Mouse (Mus musculus) adrenal gland, postnatal 4 days (tissue): ENCODE results near the gene Ep400. TPM values are rescaled to one million over a fixed set of nuclear protein-coding genes. Genes with fewer than 3 reads are reported as not detected.

Experiments
- DNase-seq, 2 experiments: peaks; one replicate each; pipeline ENCODE4 v3.0.0; 2021 to 2022; ENCODE audit warnings: low spot score in 2 of 2, mixed read lengths in 2 of 2
- long read RNA-seq, 2 experiments: library from polyadenylated mRNA; stranded (forward); transcript quantifications; one replicate each; pipeline ENCODE4 v2.0.0; 2021
- total RNA-seq, 2 experiments: library from RNA; stranded (reverse); gene quantifications; 2 replicates each; pipeline ENCODE4 v1.2.3; 2021

Ep400 gene
- total RNA-seq = 100 to 1,000 TPM in 1 of 2 experiments, 10 to 100 TPM in 1; 93.2 to 114 TPM
- long read RNA-seq, experiment 1, partial matches to known transcripts = 4 of 4 reads
- long read RNA-seq, experiment 1, other reads (novel, unspliced or antisense) = 0 of 4 reads
- long read RNA-seq, experiment 2, partial matches to known transcripts = 18 of 25 reads
- long read RNA-seq, experiment 2, other reads (novel, unspliced or antisense) = 7 of 25 reads

DNA sequence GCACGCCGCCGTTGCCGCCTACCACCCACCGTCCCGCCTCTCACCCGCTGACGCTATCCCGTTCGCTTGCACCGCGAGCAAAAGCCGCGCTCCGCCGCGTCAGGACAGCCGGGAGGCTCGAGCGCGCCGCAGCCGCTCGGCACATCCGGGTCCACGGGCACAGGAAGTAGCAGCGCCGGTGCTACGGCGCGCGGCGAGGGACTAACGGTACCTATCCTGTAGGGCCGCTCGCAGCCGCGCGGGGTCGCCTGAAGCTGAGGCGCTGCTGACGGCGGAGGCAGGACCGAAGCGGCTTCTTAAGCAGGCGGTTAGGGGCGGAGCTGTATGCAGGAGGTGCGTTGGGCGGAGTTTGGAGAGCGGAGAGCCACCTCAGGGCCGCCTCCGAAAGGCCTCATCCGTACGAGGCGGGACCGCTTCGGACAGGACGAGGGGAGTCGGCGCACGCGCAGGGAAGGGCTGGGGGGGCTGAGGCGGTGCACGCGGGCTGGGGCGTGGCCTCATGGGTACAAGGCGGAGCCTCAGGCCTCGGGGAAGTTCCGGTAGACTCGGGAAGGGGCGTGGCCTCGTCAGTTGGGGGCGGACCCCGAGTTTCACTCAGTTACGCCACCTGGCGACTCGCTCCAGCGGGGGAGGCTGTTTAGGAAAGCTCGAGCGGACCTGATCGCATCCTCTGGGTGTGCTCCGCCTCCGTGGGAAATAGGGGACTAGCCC is at the start of gene Ep400:
Gene Ep400 (minus strand): TSS at position 270 of the 711 bp plus-strand sequence.
- peak; percentile 99 to 100 for DNase-seq

DNA sequence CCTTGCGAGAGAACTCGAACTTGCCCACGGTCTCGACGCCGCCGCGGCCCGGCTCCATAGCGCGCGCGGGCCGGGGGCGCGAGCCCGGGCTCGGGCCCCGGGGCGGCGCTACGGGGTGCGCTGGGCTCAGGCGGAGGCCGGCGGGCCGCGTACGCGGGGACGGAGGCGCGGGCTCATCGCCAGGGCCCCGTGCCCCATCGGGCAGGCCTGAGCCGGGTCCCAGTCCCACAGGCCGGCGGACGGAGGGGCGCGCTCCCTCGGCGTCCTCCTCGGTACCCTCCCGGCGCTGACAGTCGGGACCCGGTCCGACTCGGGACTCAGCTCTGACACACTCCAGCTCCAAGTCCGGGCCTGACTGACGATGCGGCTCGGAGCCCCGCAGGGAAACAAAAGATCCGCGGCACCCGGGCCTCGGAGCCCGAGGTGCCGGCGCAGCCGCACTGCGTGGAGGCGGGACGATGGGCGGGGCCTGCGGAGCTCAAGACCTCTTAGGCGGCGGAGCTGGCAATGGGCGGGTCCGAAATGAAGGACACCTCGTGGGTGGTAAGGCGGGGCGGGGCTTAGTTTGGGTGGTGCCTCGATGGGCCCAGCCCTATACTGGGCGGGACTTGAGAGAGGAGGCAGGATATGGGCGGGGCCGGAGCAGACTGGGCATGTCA is 39.3 kb upstream of the Ep400 start, which contains the start of gene Ulk1:
Gene Ulk1 (minus strand): TSS at position 431 of the 659 bp plus-strand sequence.
- peak; percentile 96 to 100 for DNase-seq

DNA sequence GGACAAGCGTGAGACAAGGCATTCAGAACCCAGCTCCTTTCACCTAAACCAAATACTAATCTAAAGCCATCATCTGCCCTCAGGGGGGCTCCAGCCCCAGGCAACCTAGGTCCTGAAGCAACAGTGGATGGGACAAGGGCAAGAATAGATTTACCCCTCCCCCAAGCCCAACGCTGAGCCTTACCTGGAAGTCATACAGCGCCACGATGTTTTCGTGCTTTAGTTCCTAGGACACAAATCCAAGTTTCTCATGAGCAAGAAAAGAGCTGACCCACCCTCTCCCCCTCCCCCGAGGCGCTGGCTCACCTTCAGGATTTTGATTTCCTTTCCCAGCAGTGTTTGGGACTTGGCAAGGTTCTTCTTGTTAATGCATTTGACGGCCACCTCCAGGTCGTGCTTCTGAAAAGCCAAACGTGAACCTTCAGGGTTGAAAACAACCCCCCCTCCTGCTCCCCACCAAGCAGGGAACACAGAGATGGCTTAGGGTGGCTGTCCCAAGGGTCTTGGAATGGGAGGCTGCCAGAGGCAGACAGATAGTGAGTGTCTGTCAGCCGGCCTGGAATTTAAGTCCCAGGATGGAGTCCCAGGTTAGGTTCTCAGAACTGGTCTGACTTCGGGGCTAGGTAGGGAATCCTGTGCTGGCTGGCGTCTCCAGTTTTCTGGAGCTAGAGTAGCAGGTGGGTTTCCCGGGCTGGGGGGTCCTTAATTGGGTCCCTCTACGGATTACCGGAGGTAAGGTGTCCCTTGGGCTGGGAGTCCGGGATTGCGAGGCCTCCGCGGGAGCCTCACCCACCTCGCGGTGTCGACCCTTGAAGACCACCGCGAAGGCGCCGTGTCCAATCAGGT is 38.5 kb upstream of the Ep400 start:
- DNase-seq = no peak

DNA sequence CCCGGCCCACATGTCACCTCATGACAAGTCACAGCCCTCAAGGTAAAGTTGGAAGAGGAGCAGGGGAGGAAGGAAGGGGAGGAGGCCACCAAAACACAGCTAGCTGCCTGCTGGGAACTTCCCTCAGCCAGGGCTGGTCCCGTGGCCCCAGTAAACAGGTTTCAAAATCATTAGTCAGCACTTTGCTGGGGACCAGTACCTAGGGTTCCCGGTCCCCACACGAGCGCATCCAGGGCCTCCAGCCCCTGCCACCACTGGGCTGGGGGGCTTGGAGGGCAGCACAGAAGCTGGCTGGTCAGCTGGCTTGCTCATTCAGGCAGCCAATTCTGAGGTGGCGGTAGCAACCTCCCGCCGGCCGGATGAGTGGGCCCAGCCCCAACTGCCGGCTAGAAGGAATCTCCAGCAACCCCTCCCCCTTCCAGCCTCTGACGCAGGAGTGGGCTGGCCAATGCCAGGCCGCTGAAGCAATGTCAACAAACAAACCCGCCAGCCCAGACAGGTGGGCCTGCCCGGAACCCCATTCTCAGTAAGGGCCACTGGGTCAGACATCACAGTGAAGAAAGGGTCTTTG is 37.6 kb upstream of the Ep400 start:
- peak; percentile 58 to 70 for DNase-seq

DNA sequence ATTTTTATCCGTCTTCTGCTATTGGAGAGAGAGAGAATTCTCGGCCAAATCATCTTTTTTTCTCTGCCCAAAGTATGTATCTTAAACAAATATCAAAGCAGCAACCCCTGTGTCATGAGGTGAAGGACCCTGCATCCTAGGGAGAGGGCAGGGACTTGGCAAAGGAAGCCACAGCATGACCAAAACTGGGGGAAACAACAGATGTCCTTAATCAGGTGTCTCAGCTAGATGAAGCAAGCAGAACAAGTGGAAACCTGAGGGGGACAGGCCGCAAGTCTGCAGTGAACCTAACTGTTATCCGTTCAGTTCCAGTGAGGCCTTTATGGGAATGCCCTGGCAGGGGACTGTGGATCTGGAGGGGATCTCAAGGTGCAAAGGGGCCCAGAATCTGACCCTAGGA is 36.9 kb upstream of the Ep400 start:
- DNase-seq = no peak

DNA sequence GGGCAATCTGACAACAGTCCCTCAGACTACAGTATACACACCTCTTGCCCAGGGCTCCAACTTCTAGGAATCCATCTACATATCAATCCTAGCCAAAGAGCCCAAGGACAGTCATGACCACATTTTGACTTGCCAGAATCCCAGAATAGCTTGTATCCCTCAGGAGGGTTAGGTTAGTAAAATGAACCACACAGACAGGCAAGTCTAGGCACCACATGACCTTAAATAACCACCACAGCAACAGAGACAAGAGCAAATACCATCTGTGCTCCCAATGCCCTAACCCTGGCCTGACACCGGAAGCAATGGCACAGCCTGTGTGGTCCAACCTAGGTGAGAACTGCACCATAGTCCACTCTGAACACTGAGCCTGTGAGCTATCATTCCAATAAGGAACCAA is 36.2 kb upstream of the Ep400 start:
- no peak for DNase-seq

DNA sequence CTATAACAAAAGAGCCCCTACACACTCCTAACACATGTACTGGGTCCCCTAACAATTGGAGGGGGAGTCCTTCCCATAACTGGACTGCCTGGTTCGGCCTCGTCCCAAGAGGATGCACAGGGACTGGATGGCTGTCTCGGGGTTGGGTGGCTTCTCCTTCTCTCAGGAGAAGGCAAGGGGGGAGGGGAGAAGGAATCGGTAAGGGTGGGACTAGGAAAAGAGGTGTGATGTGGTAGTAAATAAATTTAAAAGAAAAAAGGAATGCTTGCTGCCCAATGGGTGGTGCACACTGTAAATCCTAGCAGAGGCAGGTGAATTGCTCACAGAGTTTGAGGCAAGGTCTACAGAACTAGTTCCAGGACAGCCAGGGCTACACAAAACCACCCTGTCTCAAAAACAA is 35.6 kb upstream of the Ep400 start:
- DNase-seq = no peak

DNA sequence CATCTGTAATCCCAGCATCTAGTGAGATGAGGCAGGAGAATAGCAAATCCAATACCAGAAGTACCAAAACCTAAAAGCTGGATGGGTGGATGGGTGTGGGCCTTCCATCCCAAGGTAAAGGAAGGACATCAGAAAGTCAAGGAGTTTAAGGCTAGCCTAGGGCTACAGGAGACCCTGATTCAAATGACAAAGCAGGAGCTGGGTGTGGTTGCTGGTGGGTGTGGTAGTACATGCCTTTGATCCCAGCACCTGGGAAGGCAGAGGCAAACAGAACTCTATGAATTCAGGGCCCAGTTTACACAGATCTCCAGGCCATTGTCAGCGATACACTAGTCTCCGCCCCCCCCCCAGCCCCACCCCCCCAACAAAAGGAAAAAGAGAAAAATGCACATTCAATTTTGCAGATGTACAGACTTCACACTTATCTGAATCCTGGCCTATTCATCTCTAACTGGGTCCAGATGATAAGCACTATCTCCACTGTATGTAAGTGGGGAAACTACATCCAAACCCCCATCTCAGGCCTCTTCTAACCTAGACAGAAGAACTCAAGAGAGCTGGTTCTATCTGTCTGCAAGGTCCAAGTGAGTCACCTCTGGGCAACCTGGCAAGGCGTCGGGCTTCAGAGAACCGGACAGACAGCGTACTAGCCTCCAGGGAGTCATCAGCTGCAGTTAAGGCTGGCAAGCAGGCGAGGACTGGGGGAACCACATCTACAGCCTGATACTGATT is 33.7 kb upstream of the Ep400 start:
- DNase-seq = no peak

DNA sequence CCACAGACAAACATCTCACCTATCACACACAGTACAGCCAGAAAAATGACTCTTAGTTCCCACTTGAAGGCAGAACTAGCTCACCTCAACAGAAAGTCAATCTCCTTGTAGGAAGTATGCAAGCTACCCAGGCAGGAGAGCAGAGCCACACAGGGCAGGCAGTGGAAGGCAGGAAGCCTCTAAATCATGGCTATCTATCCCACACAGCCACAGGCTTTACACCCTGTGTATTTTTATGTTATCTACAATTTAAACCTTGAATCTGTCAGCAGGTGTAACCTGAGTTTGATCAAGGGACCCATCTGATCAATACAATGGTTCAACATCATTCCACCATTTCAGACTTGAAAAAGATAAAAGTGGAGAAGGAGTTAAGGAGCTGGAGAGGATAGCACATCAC is 32.3 kb upstream of the Ep400 start:
- no peak for DNase-seq

DNA sequence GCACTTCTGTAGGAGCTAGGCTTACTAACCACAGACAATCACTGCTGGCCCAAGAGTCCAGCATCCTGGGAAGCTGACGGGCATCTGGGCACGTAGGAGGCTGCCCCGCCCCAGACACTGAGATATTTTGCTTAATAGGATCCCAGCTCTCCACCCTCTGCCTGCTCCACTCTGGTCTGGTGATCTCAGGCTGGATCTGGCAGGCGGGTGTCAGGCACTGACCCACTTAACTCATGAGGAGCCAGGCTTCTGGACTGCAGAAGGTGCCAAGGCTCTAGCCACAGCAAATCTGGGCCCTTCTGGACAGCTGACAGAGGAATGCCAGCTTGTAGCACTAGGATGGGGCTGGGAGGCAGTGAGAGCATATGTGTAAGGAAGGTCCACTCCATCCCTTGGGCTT is 31.7 kb upstream of the Ep400 start:
- no peak for DNase-seq

DNA sequence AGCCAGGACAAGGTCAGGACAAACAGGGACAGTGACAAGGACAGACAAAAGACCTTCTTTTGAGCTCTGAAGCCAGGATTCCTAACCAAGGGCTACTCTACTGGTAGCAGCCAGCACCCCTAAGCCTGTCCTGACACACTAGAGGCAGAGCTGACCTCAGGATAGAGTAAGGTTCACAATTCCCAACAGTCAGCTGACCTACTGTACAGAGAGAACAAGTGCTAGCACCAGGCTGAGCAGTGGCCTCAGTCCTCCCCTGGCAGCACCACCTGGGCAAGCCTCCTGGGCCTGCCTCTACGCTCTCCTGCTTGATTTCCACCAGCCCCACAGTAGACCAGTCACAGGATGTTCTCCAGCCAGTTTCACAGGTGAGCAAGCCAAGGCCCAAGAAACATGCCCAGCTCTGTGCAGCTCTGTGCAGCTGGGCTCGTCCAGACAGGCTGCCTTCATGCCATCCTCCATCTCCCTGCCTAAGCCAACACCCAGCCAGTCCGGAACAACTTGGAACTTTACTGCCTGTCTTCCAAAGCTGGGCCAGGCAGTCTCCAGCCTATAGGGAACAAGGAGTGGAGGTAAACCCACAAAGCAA is 30.6 kb upstream of the Ep400 start:
- DNase-seq = no peak

DNA sequence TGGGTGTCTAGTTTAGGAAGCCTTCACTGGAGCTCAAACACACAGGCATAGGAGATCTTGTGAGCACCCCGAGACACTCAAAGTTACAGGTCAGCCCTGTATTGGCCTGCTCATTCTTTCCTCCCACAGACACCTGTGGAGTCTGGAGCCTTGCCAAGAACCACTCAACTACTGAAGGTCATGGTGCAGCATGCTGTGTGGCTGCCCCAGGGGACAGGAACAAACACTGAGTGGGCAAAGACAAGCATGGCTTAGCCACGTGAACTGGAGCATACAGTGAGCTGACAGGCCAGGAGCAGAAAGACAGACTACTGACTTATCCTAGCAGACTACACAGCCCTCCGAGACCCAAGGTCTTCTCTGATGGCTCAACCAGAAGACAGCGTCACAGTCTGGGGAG is 27.2 kb upstream of the Ep400 start:
- no peak for DNase-seq

DNA sequence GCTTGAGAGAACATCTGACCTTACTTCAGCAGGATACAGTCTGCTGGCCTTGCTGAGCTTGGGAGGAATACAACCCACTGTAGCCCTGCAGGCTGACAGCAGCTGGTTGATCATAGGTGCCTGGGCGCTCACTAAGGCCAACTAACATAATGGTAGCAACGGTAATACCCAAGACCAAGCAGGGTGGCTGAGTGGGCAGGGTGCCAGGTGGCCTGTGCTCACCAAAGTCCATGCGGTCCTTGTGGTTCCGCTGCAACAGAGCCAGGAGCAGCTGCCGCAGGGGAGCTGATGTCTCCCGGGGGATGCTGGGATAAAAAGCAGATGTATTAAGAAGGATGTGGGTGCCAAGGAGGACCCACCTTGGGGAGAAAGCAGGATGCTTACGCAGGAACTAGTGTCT is 23.8 kb upstream of the Ep400 start:
- no peak for DNase-seq

DNA sequence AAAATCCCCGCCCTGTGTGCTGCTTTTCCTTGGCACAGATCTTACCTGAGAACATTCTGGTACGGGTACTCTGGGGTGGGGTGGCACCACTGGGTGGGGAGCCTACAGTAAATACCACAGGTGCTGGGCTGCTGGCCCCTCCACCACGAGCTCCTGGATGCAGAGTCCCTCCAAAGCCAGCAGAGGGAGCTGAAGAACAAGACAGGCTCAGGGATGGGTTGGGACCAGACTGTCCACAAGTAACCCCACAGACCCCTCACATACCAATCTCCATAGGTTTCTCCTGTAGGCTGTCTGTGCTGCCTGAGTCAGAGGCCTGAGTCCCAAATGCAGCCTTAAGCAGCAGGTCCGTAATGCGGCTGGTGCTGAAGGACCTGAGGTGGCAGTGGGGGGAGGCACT is 18.2 kb upstream of the Ep400 start:
- DNase-seq = no peak

DNA sequence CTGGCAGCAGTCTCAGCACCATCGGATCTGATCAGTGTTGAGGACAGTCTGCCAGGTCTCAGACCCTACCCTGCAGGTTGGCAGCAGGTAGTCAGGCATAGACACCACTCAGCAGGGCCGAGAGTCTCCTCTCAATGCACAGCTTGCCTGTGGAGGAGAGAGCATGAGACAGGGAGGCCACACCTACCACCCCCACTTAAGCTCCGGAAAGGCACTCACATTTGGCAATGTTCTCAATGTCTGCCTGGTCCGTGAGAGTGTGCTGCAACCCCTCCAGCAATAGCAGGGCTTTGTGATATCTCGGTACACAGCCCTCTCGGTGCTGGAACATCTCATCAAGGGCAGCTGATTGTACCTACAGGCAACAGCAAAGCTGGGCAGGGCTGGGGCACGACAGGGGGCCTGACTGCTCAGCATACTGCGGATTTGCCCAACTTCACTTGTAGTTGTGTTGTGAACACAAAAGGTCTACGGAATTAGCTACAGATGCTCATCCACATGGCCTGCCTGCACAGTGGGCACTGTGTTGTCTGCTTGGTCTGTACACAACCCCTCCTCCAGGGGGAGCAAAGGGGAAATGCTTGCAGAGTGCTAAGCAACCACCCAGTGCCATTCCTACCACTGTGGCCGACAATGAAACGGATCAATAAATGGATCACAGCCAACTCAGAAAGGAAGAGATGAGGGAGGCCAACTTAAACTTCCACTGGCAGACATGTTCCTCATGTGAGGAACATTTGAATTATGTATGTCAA is 15.7 kb upstream of the Ep400 start:
- DNase-seq = no peak

DNA sequence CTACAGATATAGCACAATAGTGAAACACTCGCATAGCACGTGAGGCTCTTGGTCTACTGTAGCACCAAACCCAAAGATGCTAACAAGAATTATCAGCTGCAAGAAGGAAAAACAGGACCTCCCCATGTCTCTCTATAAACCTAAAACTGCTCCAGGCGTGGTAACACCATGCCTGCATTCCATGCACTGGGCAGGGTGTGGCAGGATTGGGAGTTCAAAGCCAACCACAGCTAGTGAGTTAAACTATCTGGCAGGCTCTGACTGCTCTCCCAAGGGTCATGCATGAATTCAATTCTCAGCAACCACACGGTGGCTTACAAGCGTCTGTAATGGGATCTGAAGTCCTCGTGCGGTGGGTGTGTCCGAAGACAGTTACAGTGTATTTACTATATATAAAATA is 12.6 kb upstream of the Ep400 start:
- DNase-seq = no peak

DNA sequence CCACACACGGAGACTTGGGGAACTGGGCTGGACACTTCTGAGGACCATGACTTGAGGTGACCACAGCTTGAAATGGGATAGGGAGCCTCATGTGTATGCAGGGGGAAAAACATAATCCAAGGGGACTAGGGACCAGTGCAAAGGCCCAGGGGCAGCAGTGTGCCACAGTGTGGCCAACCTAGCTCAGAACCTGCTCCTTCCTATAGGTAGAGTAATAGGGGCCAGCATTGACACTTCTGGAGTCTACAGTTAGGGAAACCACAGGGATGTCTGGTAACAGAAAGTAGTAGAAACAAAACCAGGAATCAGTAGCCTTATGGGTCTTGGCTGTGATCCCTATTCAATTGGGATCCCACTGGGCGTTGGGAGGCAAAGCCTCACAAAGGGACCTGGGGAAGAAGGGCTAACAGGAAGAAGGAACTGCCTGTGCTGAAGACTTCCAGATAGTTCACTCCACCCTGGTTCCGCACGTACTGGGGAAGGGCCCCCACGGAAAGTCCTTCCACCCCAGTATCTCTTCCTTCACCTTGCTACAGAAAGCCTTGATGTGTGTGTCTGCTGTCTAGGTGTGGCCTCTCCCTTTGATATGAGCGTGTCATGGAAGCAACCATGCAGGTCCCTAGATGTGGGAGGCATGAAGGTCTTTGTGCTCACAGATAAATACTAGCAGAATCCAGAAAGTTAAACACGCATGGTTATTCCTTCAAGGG is 11.2 kb upstream of the Ep400 start:
- DNase-seq = no peak

DNA sequence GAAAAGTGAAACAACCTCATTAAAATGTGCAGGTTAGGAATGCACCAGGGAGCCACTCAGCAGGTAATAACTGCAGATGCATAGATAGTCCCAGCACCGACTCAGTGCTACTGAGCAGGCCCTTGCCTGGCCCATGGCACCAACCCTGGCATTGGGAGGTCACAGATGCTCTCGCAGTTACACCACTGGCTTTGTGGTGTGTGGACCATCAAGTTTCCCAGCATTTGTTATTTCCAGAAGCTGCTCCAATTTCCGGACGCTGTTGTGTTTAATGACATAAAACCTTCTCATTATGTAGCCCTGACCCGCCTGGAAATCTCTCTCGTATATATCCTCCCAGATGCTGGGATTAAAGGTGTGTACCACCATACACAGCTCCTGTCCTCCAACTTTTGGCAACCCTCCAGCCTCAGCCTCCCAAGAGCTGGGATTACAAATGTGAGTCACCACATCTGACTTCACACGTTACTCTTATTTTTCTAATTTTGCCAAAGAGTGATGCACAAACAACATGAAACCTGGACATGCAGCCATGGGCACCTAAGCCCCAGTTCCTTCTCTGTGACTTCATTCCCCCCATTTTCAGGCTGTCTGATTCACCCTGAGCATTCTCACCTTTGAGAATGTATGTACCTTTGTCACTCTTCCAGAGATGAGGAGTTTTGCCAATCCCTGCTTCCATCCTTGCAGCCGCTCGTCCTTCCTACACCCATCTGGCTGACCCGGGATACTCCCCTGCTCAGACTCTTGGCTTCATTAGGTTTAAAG is 10.4 kb upstream of the Ep400 start:
- DNase-seq = no peak
